Mouse (Mus musculus) T-cell, adult 66 days (primary cell): ENCODE results near the gene Sprr2a2. TPM values are rescaled to one million over a fixed set of nuclear protein-coding genes. Genes with fewer than 3 reads are reported as not detected.

ENCODE experiments used
- total RNA-seq, 2 experiments: library from RNA; stranded (reverse); gene quantifications; 3 replicates in 1 of 2; 4 replicates in 1 of 2; pipeline ENCODE4 v1.2.4; 2023

Sprr2a2 gene
- total RNA-seq: not detected

DNA sequence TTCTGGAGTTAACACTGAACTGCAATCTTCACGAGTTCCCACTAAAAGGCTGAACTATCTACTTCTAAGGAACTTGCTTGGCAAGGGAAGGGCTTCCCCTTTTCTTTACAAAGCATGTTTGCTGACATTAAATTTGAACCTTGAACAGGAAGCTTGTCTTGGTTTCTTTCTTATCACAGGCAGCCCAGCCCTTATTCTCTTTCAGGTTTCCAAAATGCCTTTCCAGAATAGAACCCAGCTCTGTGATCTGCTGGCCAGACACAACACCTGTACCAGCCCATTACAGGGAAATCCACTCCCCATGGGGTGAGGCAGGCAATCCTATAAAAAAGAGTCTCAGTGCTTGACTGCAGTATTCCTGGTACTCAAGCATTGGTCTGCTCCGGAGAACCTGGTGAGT, at the start of gene Sprr2a2, which contains the start of gene Sprr2a1:
Gene Sprr2a2, plus strand, starts transcription at position 352 of the 400 bp plus-strand sequence.
Gene Sprr2a1, plus strand, starts transcription at position 231 of the 400 bp plus-strand sequence.

DNA sequence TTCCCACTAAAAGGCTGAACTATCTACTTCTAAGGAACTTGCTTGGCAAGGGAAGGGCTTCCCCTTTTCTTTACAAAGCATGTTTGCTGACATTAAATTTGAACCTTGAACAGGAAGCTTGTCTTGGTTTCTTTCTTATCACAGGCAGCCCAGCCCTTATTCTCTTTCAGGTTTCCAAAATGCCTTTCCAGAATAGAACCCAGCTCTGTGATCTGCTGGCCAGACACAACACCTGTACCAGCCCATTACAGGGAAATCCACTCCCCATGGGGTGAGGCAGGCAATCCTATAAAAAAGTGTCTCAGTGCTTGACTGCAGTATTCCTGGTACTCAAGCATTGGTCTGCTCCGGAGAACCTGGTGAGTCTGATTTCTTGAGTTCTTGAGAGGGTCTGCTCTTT, 69.4 kb downstream of the Sprr2a2 start, which contains the start of gene Sprr2a3:
Gene Sprr2a3, plus strand, starts transcription at position 317 of the 400 bp plus-strand sequence.

Other genes starting within 250 kb of the Sprr2a2 start
- not detected for gene Pglyrp3, start 201.3 kb upstream of the Sprr2a2 start, total RNA-seq
- gene Lor, start 132.8 kb upstream of the Sprr2a2 start, total RNA-seq: not detected
- gene Prr9, start 92.0 kb upstream of the Sprr2a2 start, total RNA-seq: not detected
- not detected for gene Lelp1, start 73.2 kb upstream of the Sprr2a2 start, total RNA-seq
- not detected for gene Sprr2a1, start 121 bp upstream of the Sprr2a2 start, total RNA-seq
- not detected for gene Sprr2a3, start 69.5 kb downstream of the Sprr2a2 start, total RNA-seq
- not detected for gene Sprr2b, start 100.7 kb downstream of the Sprr2a2 start, total RNA-seq
- not detected for gene Sprr2d, start 123.2 kb downstream of the Sprr2a2 start, total RNA-seq
- gene Sprr2e, start 136.2 kb downstream of the Sprr2a2 start, total RNA-seq: not detected
- not detected for gene Sprr2f, start 149.3 kb downstream of the Sprr2a2 start, total RNA-seq
- gene Sprr2h, start 169.8 kb downstream of the Sprr2a2 start, total RNA-seq: not detected
- gene Sprr2i, start 192.1 kb downstream of the Sprr2a2 start, total RNA-seq: not detected
- not detected for gene Sprr2j-ps, start 202.2 kb downstream of the Sprr2a2 start, total RNA-seq
- under 1 TPM in 1 of 2 experiments, not detected in 1; 0.90 TPM for gene Gm9774, start 213.5 kb downstream of the Sprr2a2 start, total RNA-seq
- gene Sprr2k, start 216.7 kb downstream of the Sprr2a2 start, total RNA-seq: not detected
- gene Sprr1b, start 222.9 kb downstream of the Sprr2a2 start, total RNA-seq: not detected
- not detected for gene Sprr3, start 242.8 kb downstream of the Sprr2a2 start, total RNA-seq